Mouse (Mus musculus) stomach, postnatal 0 days (tissue): Measurements from ENCODE around the gene Hip1r. TPM values are rescaled to one million over a fixed set of nuclear protein-coding genes. Genes with fewer than 3 reads are reported as not detected.

Experiments used
- ATAC-seq: fragments of 200-750 bp; cut with Nextera tagmentation; 2 replicates; pipeline ENCODE4 v1.8.0; 2017; ENCODE audit not compliant: low FRiP score, low TSS enrichment
- DNase-seq: peaks from one replicate; pipeline ENCODE4 v3.0.0-alpha.2; 2016; ENCODE audit warnings: low spot score
- H3K27ac ChIP-seq: fragments of 300-500 bp; sonication (generic); replicated peaks from 2 replicates; pipeline ENCODE4 v1.5.1; 2014; ENCODE audit warnings: mild to moderate bottlenecking, control low read depth
- H3K27me3 ChIP-seq: fragments of 300-500 bp; sonication (generic); 2 replicates; pipeline ENCODE4 v1.6.1; 2014; ENCODE audit warnings: low read length; ENCODE audit not compliant: control insufficient read depth, insufficient read depth
- H3K36me3 ChIP-seq: fragments of 300-500 bp; sonication (generic); 2 replicates; pipeline ENCODE4 v1.6.1; 2014; ENCODE audit warnings: low read length, mixed read lengths; ENCODE audit not compliant: control insufficient read depth, insufficient read depth
- H3K4me1 ChIP-seq: fragments of 300-500 bp; sonication (generic); replicated peaks from 2 replicates; pipeline ENCODE4 v1.6.1; 2014; ENCODE audit warnings: antibody characterized with exemption; ENCODE audit not compliant: control insufficient read depth, insufficient read depth
- H3K4me2 ChIP-seq: fragments of 300-500 bp; sonication (generic); replicated peaks from 2 replicates; pipeline ENCODE4 v1.6.1; 2014; ENCODE audit warnings: low read depth, mild to moderate bottlenecking, control low read depth, moderate library complexity
- H3K4me3 ChIP-seq: fragments of 300-500 bp; sonication (generic); 2 replicates; pipeline ENCODE4 v1.5.1; 2014; ENCODE audit warnings: low read depth, low read length, control low read depth
- H3K9ac ChIP-seq: fragments of 300-500 bp; sonication (generic); 2 replicates; pipeline ENCODE4 v1.6.1; 2014; ENCODE audit warnings: mild to moderate bottlenecking, low read length, control low read depth, mixed read lengths
- H3K9me3 ChIP-seq: fragments of 300-500 bp; sonication (generic); 2 replicates; pipeline ENCODE4 v1.6.1; 2016; ENCODE audit warnings: low read length; ENCODE audit not compliant: control insufficient read depth
- CTCF ChIP-seq: IDR thresholded peaks from 2 replicates; pipeline ENCODE4 v1.5.1; 2016; ENCODE audit warnings: antibody characterized with exemption, low read depth, mild to moderate bottlenecking, moderate library complexity
- EP300 ChIP-seq: optimal IDR thresholded peaks from 2 replicates; pipeline ENCODE3; 2016; ENCODE audit warnings: antibody characterized with exemption
- WGBS: fragments of 180-500 bp; shearing (Covaris S2); extraction: QIAGEN DNeasy Blood & Tissue Kit; methylation state at CpG from one replicate; pipeline ENCODE4 v1.1.7; 2014; 5-methylcytosine and 5-hydroxymethylcytosine counted together
- polyA plus RNA-seq: library from polyadenylated mRNA; unstranded; fragments of >200 nt; fragmentation: Nextera tagmentation; extraction: Ambion mirVana; gene quantifications from 2 replicates; pipeline ENCODE4 v1.2.1, GENCODE M21; 2015

Hip1r gene
- polyA plus RNA-seq, 1 experiment from 2014 or later, result 31.2 TPM

DNA sequence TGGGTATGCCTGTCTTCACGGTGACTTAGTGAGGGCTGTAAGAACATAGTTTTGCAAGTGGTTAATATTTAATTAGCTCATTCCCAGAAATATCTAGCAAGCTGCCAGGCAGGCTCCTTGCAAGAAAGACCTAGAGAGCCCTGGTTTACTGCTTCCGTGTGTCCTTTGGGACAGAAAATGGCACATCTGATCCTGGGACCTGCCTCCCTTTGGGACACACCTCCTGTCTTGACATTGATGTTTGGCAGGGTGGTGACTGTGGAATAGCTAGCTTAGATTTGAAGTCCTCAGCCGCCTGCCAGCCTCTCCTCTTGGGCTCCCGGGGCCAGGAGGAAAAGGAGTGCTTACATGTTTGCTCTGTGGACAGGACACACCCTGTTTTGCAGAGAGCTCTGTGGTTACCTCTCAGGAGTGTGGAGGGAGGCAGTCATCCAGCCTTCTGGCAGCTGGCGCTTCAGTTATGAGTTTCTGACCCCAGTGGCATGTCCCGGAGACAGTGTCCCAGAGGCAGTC lies 2.3 kb downstream of the Hip1r start:
- H3K27ac ChIP-seq, result peak overlapping the region; percentile 94
- H3K9me3 ChIP-seq, result no peaks in the 10 kb centered on the region
- peak overlapping the region; percentile 88 for H3K4me2 ChIP-seq
- ATAC-seq, result peak; percentile 81
- H3K36me3 ChIP-seq, result no peaks in the 10 kb centered on the region
- no peaks in the 10 kb centered on the region for H3K27me3 ChIP-seq
- 0 out of 2 replicates have a peak, but pooled peaks cover 3% of the 10 kb centered on the region for H3K4me1 ChIP-seq
- no peak overlapping the region; the same call in 1 of the 2 replicates for H3K9ac ChIP-seq
- 46% methylated on average over 6 of the region's 6 CpGs for WGBS
- peak; percentile 85 for DNase-seq
- TF ChIP-seq EP300, result no peak
- TF ChIP-seq CTCF, result no peak
- H3K4me3 ChIP-seq, result peak overlapping the region; percentile 10; the same call in 1 of the 2 replicates

DNA sequence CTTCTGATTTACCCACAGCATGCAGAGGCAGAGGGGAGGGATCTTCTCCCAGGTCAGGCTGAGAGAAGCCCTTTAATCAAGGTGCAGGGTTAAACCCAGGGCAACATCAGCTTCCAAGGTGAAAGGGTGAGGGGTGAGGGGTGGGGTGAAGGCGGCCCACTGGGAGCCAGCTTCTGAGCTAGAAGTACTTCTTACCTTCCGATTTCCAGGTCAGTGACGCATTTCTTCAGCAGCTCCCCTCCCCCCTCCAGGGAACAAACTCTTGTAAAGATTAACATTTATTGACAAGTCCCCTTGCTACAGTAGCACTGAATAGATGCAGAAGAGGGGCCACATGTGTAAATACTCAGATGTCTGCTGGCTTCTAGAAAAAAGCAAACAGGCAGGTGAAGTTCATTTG lies 3.8 kb downstream of the Hip1r start:
- ATAC-seq, result no peak
- Histone ChIP-seq H3K27me3 (no peaks in the 10 kb centered on the region), H3K4me1 (0 out of 2 replicates have a peak, but pooled peaks cover 3% of the 10 kb centered on the region), H3K36me3 (no peaks in the 10 kb centered on the region), H3K4me3 (no peak overlapping the region), H3K27ac (peak overlapping the region; percentile 74), H3K9ac (no peak overlapping the region), H3K4me2 (no peak overlapping the region), H3K9me3 (no peaks in the 10 kb centered on the region)
- WGBS, result 37% methylated on average over 3 of the region's 3 CpGs
- TF ChIP-seq CTCF (no peak), EP300 (no peak)
- no peak for DNase-seq

DNA sequence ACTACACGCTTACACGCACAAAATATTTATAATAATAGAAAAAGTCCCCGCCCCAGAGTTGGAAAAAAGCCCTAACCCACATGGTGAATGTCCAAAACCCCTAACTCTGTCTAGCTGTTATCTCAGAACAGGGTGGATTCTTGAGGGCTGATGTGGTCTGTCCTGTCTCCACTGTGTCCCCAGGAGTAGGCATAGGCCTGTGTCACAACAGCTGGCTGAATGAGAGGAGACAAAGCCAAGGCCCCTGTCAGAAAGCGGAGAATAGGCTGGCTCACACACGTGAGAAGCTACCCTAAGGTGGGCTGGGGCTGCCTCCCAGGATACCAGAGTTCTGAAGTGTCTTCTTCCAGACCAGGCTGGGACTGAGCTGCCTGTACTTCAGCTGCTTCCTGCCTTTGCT lies 4.7 kb downstream of the Hip1r start:
- ATAC-seq (no peak), DNase-seq (no peak)
- Histone ChIP-seq H3K36me3 (no peaks in the 10 kb centered on the region), H3K4me3 (no peak overlapping the region), H3K9ac (no peak overlapping the region), H3K27ac (peak overlapping the region; percentile 74), H3K4me2 (no peak overlapping the region), H3K27me3 (no peaks in the 10 kb centered on the region), H3K9me3 (no peaks in the 10 kb centered on the region), H3K4me1 (0 out of 2 replicates have a peak, but pooled peaks cover 3% of the 10 kb centered on the region)
- WGBS, result 54% methylated on average over 5 of the region's 5 CpGs
- no peak for TF ChIP-seq CTCF
- no peak for TF ChIP-seq EP300

DNA sequence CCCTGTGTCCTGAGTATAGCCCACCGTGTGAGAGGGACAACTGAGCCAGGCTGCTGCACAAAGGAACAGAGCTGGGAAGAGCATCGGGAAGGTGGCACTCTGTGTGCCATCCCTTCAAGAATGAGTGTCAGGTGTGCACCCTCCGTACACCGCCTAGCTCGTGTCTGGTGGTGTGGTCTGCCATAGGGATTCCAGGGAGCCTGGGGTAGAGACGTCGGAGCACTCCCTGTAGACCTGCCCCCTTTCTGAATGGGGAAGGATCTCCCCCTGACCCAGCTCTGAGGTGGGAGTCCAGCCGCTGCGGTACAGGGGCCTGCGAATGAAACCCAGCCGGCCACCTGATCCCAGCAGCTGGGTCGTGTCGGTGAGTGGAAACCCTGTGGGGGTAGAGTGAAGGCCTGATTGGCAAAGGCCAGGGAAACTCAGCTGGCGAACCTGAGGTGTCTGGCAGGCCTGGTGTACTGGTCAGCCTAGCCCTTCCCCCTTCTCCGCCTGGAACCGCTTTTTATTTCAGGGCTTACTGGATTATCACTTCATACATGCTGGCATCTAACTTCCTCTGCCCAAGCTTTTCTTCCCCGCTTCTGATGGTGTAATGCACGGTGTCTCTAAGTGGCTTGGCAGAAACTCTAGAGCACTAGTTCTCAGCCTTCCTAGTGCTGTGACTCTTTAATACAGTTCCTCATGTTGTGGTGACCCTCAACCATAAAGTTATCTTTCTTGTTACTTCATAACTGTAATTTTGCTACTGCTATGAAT lies 6.0 kb downstream of the Hip1r start:
- DNase-seq, result no peak
- peak overlapping the region; percentile 35; the same call in 1 of the 2 replicates for H3K27ac ChIP-seq
- WGBS, result 69% methylated on average over 18 of the region's 18 CpGs
- no peaks in the 10 kb centered on the region for H3K36me3 ChIP-seq
- no peaks in the 10 kb centered on the region for H3K27me3 ChIP-seq
- no peak overlapping the region for H3K4me3 ChIP-seq
- no peak overlapping the region; the same call in 1 of the 2 replicates for H3K9ac ChIP-seq
- ATAC-seq, result no peak
- H3K4me2 ChIP-seq, result no peak overlapping the region
- TF ChIP-seq EP300, result no peak
- TF ChIP-seq CTCF, result no peak
- no peaks in the 10 kb centered on the region for H3K9me3 ChIP-seq
- H3K4me1 ChIP-seq, result 0 out of 2 replicates have a peak, but pooled peaks cover 3% of the 10 kb centered on the region

DNA sequence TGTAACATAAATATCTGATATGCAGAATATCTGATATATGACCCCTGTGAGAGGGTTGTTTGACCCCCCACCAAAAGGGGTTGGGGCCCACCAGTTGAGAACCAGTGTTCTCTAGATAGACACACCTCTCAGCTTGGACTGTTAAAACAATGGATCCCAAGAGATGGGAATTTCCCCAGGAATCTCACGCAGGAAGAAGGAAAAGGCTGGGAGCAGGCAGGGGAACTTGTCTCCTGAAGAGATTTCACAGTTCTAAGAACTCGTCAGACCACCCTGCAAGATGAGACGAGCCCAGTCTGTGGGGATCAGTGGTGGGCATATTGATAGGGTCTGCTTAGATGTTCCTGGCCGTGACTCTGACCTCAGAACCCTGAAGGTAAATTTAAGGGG lies 6.5 kb downstream of the Hip1r start:
- Histone ChIP-seq H3K36me3 (no peaks in the 10 kb centered on the region), H3K27me3 (no peaks in the 10 kb centered on the region), H3K27ac (peak overlapping the region; percentile 40; the same call in 1 of the 2 replicates), H3K9me3 (no peaks in the 10 kb centered on the region), H3K4me1 (0 out of 2 replicates have a peak, but pooled peaks cover 3% of the 10 kb centered on the region), H3K9ac (no peak overlapping the region), H3K4me2 (no peak overlapping the region), H3K4me3 (no peak overlapping the region)
- 44% methylated on average over 4 of the region's 4 CpGs for WGBS
- TF ChIP-seq EP300 (no peak), CTCF (no peak)
- DNase-seq (no peak), ATAC-seq (no peak)
